9 mouse cellular contexts compared by ENCODE assay signal in genomic region chr9:32540406-32541222, GRCm38 (mm10). TPM values are rescaled to one million over a fixed set of nuclear protein-coding genes. Genes with fewer than 3 reads are reported as not detected.
DNase-seq lines count a peak whose midpoint lies in the region; ATAC-seq and TF ChIP-seq lines count a peak whose summit lies in the region.
"Had no signal": no experiment of that assay in that cellular context is flagged by ENCODE, and none has a peak within 500 bp of the region (broad histone marks: within the 10 kb centered on the region; RNA-seq: fewer than 3 reads in every experiment).

No protein-coding gene starts in this region.

- no peak for TF ChIP-seq POLR2A in cerebellum, adult 2 months (IDR thresholded peaks at IDR 0.05; ENCODE audit: borderline replicate concordance, insufficient read depth, low read length)

- H3K36me3 ChIP-seq in G1E (replicated peaks), result no peaks in the 10 kb centered on the region
- H3K36me3 ChIP-seq in forebrain, embryonic 10.5 days (replicated peaks), result no peaks in the 10 kb centered on the region
- no peaks in the 10 kb centered on the region for H3K36me3 ChIP-seq in hindbrain, embryonic 13.5 days
- H3K36me3 ChIP-seq in liver, embryonic 16.5 days (ENCODE audit: control insufficient read depth, insufficient read depth), result no peaks in the 10 kb centered on the region
- H3K36me3 ChIP-seq in neural tube, embryonic 15.5 days, result no peaks in the 10 kb centered on the region

- peak in 1 of 2 experiments; percentile 19 for DNase-seq in cerebellum, adult 2 months
- no peak for DNase-seq in cerebellum, adult 11-12 months
- DNase-seq in G1E (ENCODE audit: low spot score), result no peak
- peak; percentile 59 for DNase-seq in forebrain, embryonic 10.5 days (ENCODE audit: extremely low spot score, low spot score)
- no peak for DNase-seq in ovary, postnatal 14 days (ENCODE audit: low spot score)

- 0 out of 2 replicates have a peak overlapping the region, but pooled peaks have one; percentile 11 for H3K27ac ChIP-seq in cerebellum, adult 2 months (ENCODE audit: insufficient read depth, low read length)
- peak overlapping the region; percentile 87 for H3K27ac ChIP-seq in forebrain, embryonic 10.5 days
- H3K27ac ChIP-seq in hindbrain, embryonic 13.5 days, result peak overlapping the region; percentile 67
- H3K27ac ChIP-seq in liver, embryonic 16.5 days (ENCODE audit: low read length), result peak overlapping the region; percentile 81
- peak overlapping the region; percentile 60 for H3K27ac ChIP-seq in neural tube, embryonic 15.5 days (replicated peaks)

- H3K4me3 ChIP-seq in cerebellum, adult 2 months (replicated peaks; ENCODE audit: insufficient read depth, low read depth, low read length), result peak overlapping the region; percentile 34
- peak overlapping the region; percentile 63 for H3K4me3 ChIP-seq in G1E (ENCODE audit: low read depth, low read length)
- peak overlapping the region; percentile 72 for H3K4me3 ChIP-seq in forebrain, embryonic 10.5 days
- H3K4me3 ChIP-seq in hindbrain, embryonic 13.5 days, result peak overlapping the region; percentile 52
- H3K4me3 ChIP-seq in liver, embryonic 16.5 days (ENCODE audit: low read depth, low read length), result peak overlapping the region; percentile 65
- H3K4me3 ChIP-seq in neural tube, embryonic 15.5 days (replicated peaks), result peak overlapping the region; percentile 53

- peak overlapping the region; percentile 91 for H3K4me2 ChIP-seq in hindbrain, embryonic 13.5 days
- H3K4me2 ChIP-seq in liver, embryonic 16.5 days (ENCODE audit: low read depth, low read length), result peak overlapping the region; percentile 65
- H3K4me2 ChIP-seq in neural tube, embryonic 15.5 days, result peak overlapping the region; percentile 93

- no peak for ATAC-seq in G1E (ENCODE audit: extremely low read depth, insufficient number of reproducible peaks, low FRiP score, poor library complexity, severe bottlenecking)
- peak; percentile 71 for ATAC-seq in hindbrain, embryonic 13.5 days (ENCODE audit: low FRiP score)
- ATAC-seq in liver, embryonic 16.5 days (ENCODE audit: low read depth), result no peak
- ATAC-seq in neural tube, embryonic 15.5 days (ENCODE audit: low FRiP score), result peak; percentile 65

- TF ChIP-seq CTCF in cerebellum, adult 2 months (IDR thresholded peaks at IDR 0.05; ENCODE audit: borderline replicate concordance, insufficient read depth, low read depth, low read length), result no peak
- TF ChIP-seq CTCF in G1E (IDR thresholded peaks at IDR 0.05; ENCODE audit: low read depth, low read length), result no peak

- H3K27me3 ChIP-seq in cerebellum, adult 2 months (ENCODE audit: control insufficient read depth, insufficient read depth, low read length), result peaks cover 12% of the 10 kb centered on the region; the same call in 1 of the 2 replicates
- H3K27me3 ChIP-seq in G1E (ENCODE audit: insufficient read depth, low read length), result peaks cover 34% of the 10 kb centered on the region
- H3K27me3 ChIP-seq in forebrain, embryonic 10.5 days (ENCODE audit: poor library complexity, severe bottlenecking), result peaks cover 99% of the 10 kb centered on the region
- H3K27me3 ChIP-seq in hindbrain, embryonic 13.5 days, result peaks cover 85% of the 10 kb centered on the region
- H3K27me3 ChIP-seq in liver, embryonic 16.5 days (ENCODE audit: control insufficient read depth, insufficient read depth, low read depth, low read length), result peaks cover 59% of the 10 kb centered on the region
- peaks cover 62% of the 10 kb centered on the region for H3K27me3 ChIP-seq in neural tube, embryonic 15.5 days (replicated peaks)

- peaks cover 24% of the 10 kb centered on the region for H3K9me3 ChIP-seq in G1E (replicated peaks)
- H3K9me3 ChIP-seq in forebrain, embryonic 10.5 days, result no peaks in the 10 kb centered on the region
- no peaks in the 10 kb centered on the region for H3K9me3 ChIP-seq in hindbrain, embryonic 13.5 days
- no peaks in the 10 kb centered on the region for H3K9me3 ChIP-seq in liver, embryonic 16.5 days (replicated peaks; ENCODE audit: control insufficient read depth, low read length)
- no peaks in the 10 kb centered on the region for H3K9me3 ChIP-seq in neural tube, embryonic 15.5 days (replicated peaks)

- WGBS in cerebellum, adult 2 months, result under 1% methylated on average over 70 of the region's 70 CpGs
- WGBS in forebrain, embryonic 10.5 days, result under 1% methylated on average over 69 of the region's 70 CpGs
- under 1% methylated on average over 67 of the region's 70 CpGs for WGBS in hindbrain, embryonic 13.5 days
- under 1% methylated on average over 58 of the region's 70 CpGs for WGBS in liver, embryonic 16.5 days (ENCODE audit: insufficient replicate concordance)
- WGBS in neural tube, embryonic 15.5 days, result under 1% methylated on average over 66 of the region's 70 CpGs

- H3K9ac ChIP-seq in hindbrain, embryonic 13.5 days, result peak overlapping the region; percentile 79
- H3K9ac ChIP-seq in liver, embryonic 16.5 days (ENCODE audit: low read depth, low read length), result peak overlapping the region; percentile 68
- peak overlapping the region; percentile 49 for H3K9ac ChIP-seq in neural tube, embryonic 15.5 days (replicated peaks)

- no peaks in the 10 kb centered on the region; the same call in 1 of the 2 replicates for H3K4me1 ChIP-seq in cerebellum, adult 2 months (ENCODE audit: control insufficient read depth, insufficient read depth, low read length)
- H3K4me1 ChIP-seq in G1E (ENCODE audit: insufficient read depth, low read depth, low read length), result peaks cover 6% of the 10 kb centered on the region; the same call in 1 of the 2 replicates
- H3K4me1 ChIP-seq in forebrain, embryonic 10.5 days, result peaks cover 57% of the 10 kb centered on the region
- peaks cover 44% of the 10 kb centered on the region for H3K4me1 ChIP-seq in hindbrain, embryonic 13.5 days (replicated peaks)
- peaks cover 8% of the 10 kb centered on the region for H3K4me1 ChIP-seq in liver, embryonic 16.5 days (ENCODE audit: control insufficient read depth, low read depth, low read length)
- peaks cover 49% of the 10 kb centered on the region for H3K4me1 ChIP-seq in neural tube, embryonic 15.5 days

RNA-seq across cellular contexts. Expression of gene Fli1, which starts 2.0 kb away (rescaled TPM):
- 1.7 and 2.2 TPM in 2 replicates for polyA plus RNA-seq in cerebellum, adult 2 months (2012; rRNA removed)
- total RNA-seq in G1E (2014; fragmentation: Nextera tagmentation) (4.9 and 5.8 TPM in 2 replicates), G1E (2017) (24.2 and 27.0 TPM in 2 replicates)
- polyA plus RNA-seq in G1E (2012), result 2.5 and 3.4 TPM in 2 replicates
- 22.5 and 24.5 TPM in 2 replicates for polyA plus RNA-seq in forebrain, embryonic 10.5 days (2016; fragmentation: Nextera tagmentation; extraction: Ambion mirVana)
- 8.7 and 9.3 TPM in 2 replicates for polyA plus RNA-seq in hindbrain, embryonic 13.5 days (2015; fragmentation: Nextera tagmentation; extraction: Ambion mirVana)
- polyA plus RNA-seq in liver, embryonic 16.5 days (2015; fragmentation: Nextera tagmentation; extraction: Ambion mirVana), result 6.9 and 8.2 TPM in 2 replicates
- polyA plus RNA-seq in neural tube, embryonic 15.5 days (2015; fragmentation: Nextera tagmentation; extraction: Ambion mirVana), result 7.9 and 12.5 TPM in 2 replicates
- polyA plus RNA-seq: C2C12 had no signal

Comparison
In these comparisons a context has a peak if more than half of its experiments do, and no peak if none do; other contexts are left out.
1. H3K27ac ChIP-seq: peak in every context shown above with its lines; median percentile 87 in forebrain, embryonic 10.5 days; 81 in liver, embryonic 16.5 days; 67 in hindbrain, embryonic 13.5 days; 60 in neural tube, embryonic 15.5 days; 11 in cerebellum, adult 2 months.
2. ATAC-seq: peak in hindbrain, embryonic 13.5 days (single experiment) and neural tube, embryonic 15.5 days (single experiment); none in G1E (single experiment) and liver, embryonic 16.5 days (single experiment).
3. Peak in every context shown above with its lines, with median percentiles within 50 percentile points of each other: H3K4me3 ChIP-seq, H3K4me2 ChIP-seq and H3K9ac ChIP-seq.